Mouse (Mus musculus) neural tube, embryonic 12.5 days (tissue): ENCODE results near the gene Tbcd. TPM values are rescaled to one million over a fixed set of nuclear protein-coding genes. Genes with fewer than 3 reads are reported as not detected.
"Not testable (repeated sequence)": the region's sequence is repeated elsewhere in the genome, so short reads cannot be mapped to it uniquely, and the experiment has no call there.

Source experiments
- ATAC-seq: fragments of 200-750 bp; cut with Nextera tagmentation; 2 replicates; pipeline ENCODE4 v1.8.0; 2017; ENCODE audit warnings: low read depth, mild to moderate bottlenecking, moderate TSS enrichment, moderate library complexity; ENCODE audit not compliant: low FRiP score
- H3K27ac ChIP-seq: fragments of 300-500 bp; sonication (generic); 2 replicates; pipeline ENCODE4 v1.5.1; 2016
- H3K27me3 ChIP-seq: fragments of 300-500 bp; sonication (generic); replicated peaks from 2 replicates; pipeline ENCODE4 v1.6.1; 2016; ENCODE audit warnings: mild to moderate bottlenecking
- H3K36me3 ChIP-seq: fragments of 300-500 bp; sonication (generic); 2 replicates; pipeline ENCODE4 v1.6.1; 2016; ENCODE audit warnings: mild to moderate bottlenecking
- H3K4me1 ChIP-seq: fragments of 300-500 bp; sonication (generic); 2 replicates; pipeline ENCODE4 v1.6.1; 2016
- H3K4me2 ChIP-seq: fragments of 300-500 bp; sonication (generic); replicated peaks from 2 replicates; pipeline ENCODE4 v1.6.1; 2016; ENCODE audit warnings: mild to moderate bottlenecking
- H3K4me3 ChIP-seq: fragments of 300-500 bp; sonication (generic); 2 replicates; pipeline ENCODE4 v1.5.1; 2016
- H3K9ac ChIP-seq: fragments of 300-500 bp; sonication (generic); 2 replicates; pipeline ENCODE4 v1.6.1; 2016; ENCODE audit warnings: mild to moderate bottlenecking
- H3K9me3 ChIP-seq: fragments of 300-500 bp; sonication (generic); 2 replicates; pipeline ENCODE4 v1.6.1; 2016; ENCODE audit warnings: mild to moderate bottlenecking
- WGBS: fragments of 180-500 bp; shearing (Covaris S2); methylation state at CpG from one replicate; pipeline ENCODE4 v1.1.7; 2016; 5-methylcytosine and 5-hydroxymethylcytosine counted together
- polyA plus RNA-seq: library from polyadenylated mRNA; unstranded; fragments of >200 nt; fragmentation: Nextera tagmentation; extraction: Ambion mirVana; gene quantifications from 2 replicates; pipeline ENCODE4 v1.2.1, GENCODE M21; 2016

Tbcd gene
- polyA plus RNA-seq, 1 experiment from 2014 or later, result 65.3 TPM

DNA sequence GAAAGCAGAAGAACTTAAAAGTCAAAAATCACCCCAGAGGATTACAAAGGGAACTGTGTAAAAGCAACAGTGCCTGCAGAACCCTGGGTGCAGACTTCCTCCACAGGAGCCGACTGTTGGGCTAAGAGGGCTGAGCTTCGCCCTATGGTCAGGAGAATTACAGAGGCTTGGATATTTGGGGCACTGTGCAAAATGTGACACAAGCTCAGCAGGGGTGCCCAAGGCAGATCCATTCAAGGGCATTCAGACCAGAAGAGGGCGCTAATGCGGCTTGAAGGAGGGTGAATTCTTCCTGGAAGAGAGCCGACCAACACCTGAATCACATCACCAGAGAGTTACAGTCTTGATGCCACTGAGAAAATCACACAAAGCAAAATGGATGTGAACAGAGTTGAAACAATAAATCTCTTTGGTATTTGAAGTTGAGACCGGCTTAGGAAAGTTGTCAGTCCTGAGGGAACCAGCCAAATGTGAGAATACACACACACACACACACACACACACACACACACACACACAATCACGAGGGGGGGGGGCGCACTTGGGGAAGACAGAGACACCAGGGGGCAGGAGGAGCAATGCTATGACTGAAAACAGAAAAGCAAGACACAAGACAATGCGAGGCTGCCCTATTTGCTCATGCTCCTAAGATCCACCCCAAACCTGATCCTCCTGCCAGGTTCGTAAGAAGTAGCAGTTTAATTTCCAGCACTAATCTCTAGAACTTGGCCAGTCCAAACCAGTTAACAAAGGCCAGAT is 201.0 kb downstream of the Tbcd start:
- H3K27ac ChIP-seq, result no peak overlapping the region
- ATAC-seq, result no peak
- no peak overlapping the region for H3K4me2 ChIP-seq
- H3K27me3 ChIP-seq, result no peaks in the 10 kb centered on the region
- no peaks in the 10 kb centered on the region for H3K36me3 ChIP-seq
- H3K4me3 ChIP-seq, result no peak overlapping the region
- no peaks in the 10 kb centered on the region for H3K4me1 ChIP-seq
- 56% methylated on average over 10 of the region's 10 CpGs for WGBS
- H3K9ac ChIP-seq, result no peak overlapping the region
- H3K9me3 ChIP-seq, result no peaks in the 10 kb centered on the region

DNA sequence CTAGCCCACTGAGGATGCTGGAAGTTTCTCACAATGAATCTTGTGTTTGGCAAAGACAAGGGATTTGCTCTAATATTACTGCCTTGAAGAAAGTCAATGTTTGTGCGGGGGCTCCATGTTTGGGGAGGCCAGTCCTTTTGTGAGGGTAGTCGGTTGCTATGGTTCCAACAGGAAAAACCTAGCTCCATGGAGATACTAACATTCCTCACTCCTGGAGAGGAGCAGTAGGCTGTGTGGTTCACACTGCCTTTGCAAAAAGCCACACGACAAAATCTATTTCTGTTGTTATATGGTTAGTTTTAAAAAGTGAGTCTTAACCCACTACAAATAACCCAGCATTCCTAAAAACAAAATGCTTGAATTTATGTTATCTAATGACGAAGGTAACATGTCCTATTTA is 201.9 kb downstream of the Tbcd start:
- no peaks in the 10 kb centered on the region for H3K9me3 ChIP-seq
- H3K36me3 ChIP-seq, result no peaks in the 10 kb centered on the region
- no peaks in the 10 kb centered on the region for H3K27me3 ChIP-seq
- no peak overlapping the region for H3K9ac ChIP-seq
- WGBS, result 76% methylated on average over 4 of the region's 4 CpGs
- ATAC-seq, result no peak
- no peak overlapping the region for H3K27ac ChIP-seq
- no peak overlapping the region for H3K4me3 ChIP-seq
- H3K4me1 ChIP-seq, result no peaks in the 10 kb centered on the region
- H3K4me2 ChIP-seq, result no peak overlapping the region

DNA sequence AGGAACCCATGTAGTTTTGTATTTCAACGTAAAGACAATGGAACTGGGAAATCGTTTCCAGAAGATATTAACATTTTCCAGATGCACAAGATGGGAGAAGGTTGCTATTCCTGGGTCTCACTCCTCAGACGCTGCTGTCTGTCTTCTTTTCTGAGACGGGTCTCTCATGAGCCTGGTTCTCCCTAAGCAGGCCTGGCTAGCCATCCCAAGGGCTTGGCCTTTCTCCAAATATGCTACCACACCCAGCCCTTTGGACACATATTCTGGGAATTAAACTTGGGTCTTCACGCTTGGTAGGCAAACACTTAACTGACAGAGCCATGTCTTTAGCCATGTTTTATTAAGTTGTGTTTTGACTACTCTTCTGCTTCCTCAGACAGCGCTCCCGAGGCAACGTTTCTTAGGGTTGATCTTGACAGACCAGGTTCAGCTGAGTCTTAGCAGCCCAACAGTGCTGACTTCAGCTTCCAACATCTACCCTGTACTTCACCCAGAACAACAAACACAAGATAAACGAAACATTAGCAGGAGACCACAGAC is 202.7 kb downstream of the Tbcd start:
- Histone ChIP-seq H3K27me3 (no peaks in the 10 kb centered on the region), H3K9ac (no peak overlapping the region), H3K27ac (no peak overlapping the region), H3K36me3 (no peaks in the 10 kb centered on the region), H3K4me3 (no peak overlapping the region), H3K4me2 (no peak overlapping the region), H3K4me1 (no peaks in the 10 kb centered on the region), H3K9me3 (no peaks in the 10 kb centered on the region)
- ATAC-seq, result no peak
- 82% methylated on average over 9 of the region's 9 CpGs for WGBS

DNA sequence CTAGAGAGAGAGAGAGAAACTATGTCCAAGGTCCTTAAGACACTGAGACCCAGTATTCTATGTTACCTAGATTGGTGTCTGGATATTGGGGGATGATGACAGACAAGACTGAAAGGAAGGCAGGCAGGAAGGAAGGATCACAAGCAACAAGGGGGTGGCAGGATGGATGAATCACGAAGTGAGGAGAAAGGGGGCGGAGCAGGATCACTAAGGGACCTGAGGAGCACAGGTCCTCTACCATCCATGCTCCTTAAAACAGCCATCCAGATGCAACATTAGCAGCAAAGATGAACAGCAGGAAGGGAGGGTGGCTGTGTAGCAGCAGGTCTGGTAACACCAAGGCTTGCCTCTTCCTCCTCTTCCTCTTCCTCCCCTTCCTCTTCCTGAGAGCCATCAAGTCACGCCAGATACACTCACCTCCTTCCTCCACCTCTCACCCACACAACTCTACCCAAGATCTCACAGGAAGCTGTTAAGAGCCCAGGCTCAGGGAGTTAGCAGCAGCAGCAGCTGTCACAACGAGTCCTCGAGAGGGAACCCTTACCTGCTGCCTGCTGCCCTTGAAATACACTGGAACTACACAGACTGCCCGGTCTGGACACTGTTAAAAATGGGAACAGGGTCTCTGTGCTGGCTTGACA is 203.5 kb downstream of the Tbcd start:
- Histone ChIP-seq H3K9ac (no peak overlapping the region), H3K4me1 (no peaks in the 10 kb centered on the region), H3K36me3 (no peaks in the 10 kb centered on the region), H3K27ac (no peak overlapping the region), H3K27me3 (no peaks in the 10 kb centered on the region), H3K9me3 (no peaks in the 10 kb centered on the region), H3K4me3 (no peak overlapping the region), H3K4me2 (no peak overlapping the region)
- 79% methylated on average over 6 of the region's 6 CpGs for WGBS
- ATAC-seq, result no peak

DNA sequence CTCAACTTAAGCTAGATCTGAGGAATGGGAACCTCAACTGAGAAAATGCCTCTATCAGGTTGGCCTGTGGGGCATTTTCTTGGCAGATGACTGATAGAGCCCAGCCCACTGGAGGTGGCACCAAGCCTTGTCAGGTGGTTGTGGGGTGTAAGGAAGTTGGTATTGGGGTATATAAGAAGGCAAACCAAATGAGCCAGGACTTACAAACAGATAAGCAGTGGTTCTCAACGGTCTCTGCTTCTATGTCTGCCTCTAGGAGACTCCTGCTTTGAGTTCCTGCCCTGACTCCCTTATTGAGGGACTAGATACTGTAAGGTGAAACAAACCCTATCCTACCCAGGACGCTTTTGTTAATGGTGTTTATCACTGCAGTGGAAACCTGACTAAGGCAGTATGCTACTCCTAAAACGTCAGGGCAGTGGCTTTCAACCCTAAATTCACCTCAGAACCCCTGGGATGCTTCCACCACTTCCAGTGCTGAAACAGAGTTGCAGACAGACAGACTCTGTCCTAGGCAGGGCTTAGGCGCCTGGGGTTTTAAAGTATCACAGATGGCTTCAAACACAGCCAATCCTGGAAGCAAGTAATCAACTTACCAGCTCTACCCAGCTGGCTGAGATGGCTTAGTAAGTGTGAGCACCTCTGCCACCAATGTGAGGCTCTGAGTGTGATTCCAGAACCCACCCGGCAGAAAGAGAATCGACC is 204.2 kb downstream of the Tbcd start:
- Histone ChIP-seq H3K4me3 (no peak overlapping the region), H3K4me1 (no peaks in the 10 kb centered on the region), H3K4me2 (no peak overlapping the region), H3K9me3 (no peaks in the 10 kb centered on the region), H3K27ac (no peak overlapping the region), H3K27me3 (no peaks in the 10 kb centered on the region), H3K36me3 (no peaks in the 10 kb centered on the region), H3K9ac (no peak overlapping the region)
- 83% methylated on average over 6 of the region's 6 CpGs for WGBS
- ATAC-seq, result no peak

DNA sequence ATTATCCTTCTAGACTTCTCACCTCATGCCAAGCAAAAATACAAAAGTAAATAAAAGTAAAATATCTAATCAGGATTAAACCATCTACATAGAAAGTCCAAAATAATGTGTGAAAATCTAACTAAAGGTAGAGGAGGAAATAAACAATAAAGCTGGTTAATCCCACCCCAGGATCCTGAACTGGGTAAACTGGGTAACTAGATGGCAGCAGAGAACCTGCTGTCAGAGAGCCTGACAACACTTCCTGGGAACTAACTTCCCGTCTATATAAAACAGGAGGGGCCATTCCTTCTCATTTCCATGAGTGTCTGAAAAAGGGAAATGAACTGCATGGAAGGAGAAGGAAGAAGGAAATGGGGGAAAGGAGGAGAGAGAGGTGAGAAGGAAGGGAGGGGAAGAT is 206.4 kb downstream of the Tbcd start:
- Histone ChIP-seq H3K4me3 (no peak overlapping the region), H3K27ac (no peak overlapping the region), H3K4me1 (no peaks in the 10 kb centered on the region), H3K9ac (no peak overlapping the region), H3K27me3 (no peaks in the 10 kb centered on the region), H3K4me2 (no peak overlapping the region), H3K9me3 (no peaks in the 10 kb centered on the region), H3K36me3 (no peaks in the 10 kb centered on the region)
- no peak for ATAC-seq
- WGBS, result 53% methylated on average over 1 of the region's 1 CpGs

DNA sequence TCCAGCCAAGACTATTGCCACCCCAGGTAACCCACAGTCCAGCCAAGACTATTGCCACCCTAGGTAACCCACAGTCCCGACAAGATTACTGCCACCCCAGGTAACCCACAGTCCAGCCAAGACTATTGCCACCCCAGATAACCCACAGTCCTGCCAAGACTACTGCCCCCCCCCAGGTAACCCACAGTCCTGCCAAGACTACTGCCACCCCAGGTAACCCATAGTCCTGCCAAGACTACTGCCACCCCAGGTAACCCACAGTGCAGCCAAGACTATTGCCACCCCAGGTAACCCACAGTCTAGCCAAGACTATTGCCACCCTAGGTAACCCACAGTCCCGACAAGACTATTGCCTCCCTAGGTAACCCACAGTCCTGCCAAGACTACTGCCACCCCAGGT is 208.9 kb downstream of the Tbcd start:
- not testable (repeated sequence) for H3K4me3 ChIP-seq, H3K27ac ChIP-seq, H3K4me1 ChIP-seq, H3K36me3 ChIP-seq, H3K4me2 ChIP-seq, H3K9me3 ChIP-seq, H3K9ac ChIP-seq, H3K27me3 ChIP-seq, ATAC-seq
- WGBS, result 93% methylated on average over 2 of the region's 2 CpGs

DNA sequence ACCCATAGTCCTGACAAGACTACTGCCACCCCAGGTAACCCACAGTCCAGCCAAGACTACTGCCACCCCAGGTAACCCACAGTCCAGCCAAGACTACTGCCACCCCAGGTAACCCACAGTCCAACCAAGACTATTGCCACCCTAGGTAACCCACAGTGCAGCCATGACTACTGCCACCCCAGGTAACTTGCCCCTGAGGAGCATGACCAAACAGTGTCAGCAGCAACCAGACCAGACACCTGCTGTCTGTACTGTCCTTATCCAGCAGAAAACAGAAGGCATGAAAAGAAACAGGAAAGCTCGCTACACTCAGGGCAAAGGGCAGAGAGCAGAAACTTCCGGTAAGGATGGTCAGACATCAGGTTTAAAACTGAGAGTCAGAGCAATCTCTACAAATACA is 209.4 kb downstream of the Tbcd start:
- no peaks in the 10 kb centered on the region for H3K36me3 ChIP-seq
- 94% methylated on average over 2 of the region's 2 CpGs for WGBS
- no peaks in the 10 kb centered on the region for H3K4me1 ChIP-seq
- H3K27ac ChIP-seq, result no peak overlapping the region
- no peak overlapping the region for H3K4me2 ChIP-seq
- H3K4me3 ChIP-seq, result no peak overlapping the region
- no peaks in the 10 kb centered on the region for H3K27me3 ChIP-seq
- H3K9ac ChIP-seq, result no peak overlapping the region
- no peaks in the 10 kb centered on the region for H3K9me3 ChIP-seq
- ATAC-seq, result no peak

Other genes starting within 250 kb of the Tbcd start
- 12.2 and 13.1 TPM in 2 replicates for gene Hexdc, start 247.5 kb upstream of the Tbcd start, polyA plus RNA-seq
- gene Ogfod3, start 247.2 kb upstream of the Tbcd start, polyA plus RNA-seq, result 18.2 and 19.7 TPM in 2 replicates
- gene Cybc1, start 222.6 kb upstream of the Tbcd start, polyA plus RNA-seq, result 41.2 and 42.1 TPM in 2 replicates
- 90.2 and 96.2 TPM in 2 replicates for gene Narf, start 214.7 kb upstream of the Tbcd start, polyA plus RNA-seq
- 15.2 and 15.3 TPM in 2 replicates for gene Foxk2, start 192.0 kb upstream of the Tbcd start, polyA plus RNA-seq
- 88.8 and 91.2 TPM in 2 replicates for gene Wdr45b, start 97.5 kb upstream of the Tbcd start, polyA plus RNA-seq
- gene Rab40b, start 63.7 kb upstream of the Tbcd start, polyA plus RNA-seq, result 6.4 and 6.6 TPM in 2 replicates
- 7.1 and 9.7 TPM in 2 replicates for gene Fn3krp, start 30.5 kb upstream of the Tbcd start, polyA plus RNA-seq
- 2.3 and 3.1 TPM in 2 replicates for gene Fn3k, start 17.0 kb upstream of the Tbcd start, polyA plus RNA-seq
- gene Zfp750, start 67.4 kb downstream of the Tbcd start, polyA plus RNA-seq, result 0.63 and 0.82 TPM in 2 replicates
- gene B3gntl1, start 221.2 kb downstream of the Tbcd start, polyA plus RNA-seq, result 6.4 and 7.3 TPM in 2 replicates
- 16.5 and 17.8 TPM in 2 replicates for gene Metrnl, start 249.6 kb downstream of the Tbcd start, polyA plus RNA-seq